Mouse (Mus musculus) heart, adult 2 months (tissue): Measurements from ENCODE around the gene Trim61.

Experiments
- CTCF ChIP-seq: fragments of 200-600 bp; IDR thresholded peaks from 2 replicates; pipeline ENCODE4 v1.8.1; 2022; ENCODE audit warnings: antibody characterized with exemption, mild to moderate bottlenecking, moderate library complexity
- POLR2A ChIP-seq: fragments of 200-500 bp; IDR thresholded peaks from 2 replicates; pipeline ENCODE4 v1.6.1; 2011; ENCODE audit warnings: mild to moderate bottlenecking, low read depth, low read length, control low read depth; ENCODE audit not compliant: insufficient read depth

DNA sequence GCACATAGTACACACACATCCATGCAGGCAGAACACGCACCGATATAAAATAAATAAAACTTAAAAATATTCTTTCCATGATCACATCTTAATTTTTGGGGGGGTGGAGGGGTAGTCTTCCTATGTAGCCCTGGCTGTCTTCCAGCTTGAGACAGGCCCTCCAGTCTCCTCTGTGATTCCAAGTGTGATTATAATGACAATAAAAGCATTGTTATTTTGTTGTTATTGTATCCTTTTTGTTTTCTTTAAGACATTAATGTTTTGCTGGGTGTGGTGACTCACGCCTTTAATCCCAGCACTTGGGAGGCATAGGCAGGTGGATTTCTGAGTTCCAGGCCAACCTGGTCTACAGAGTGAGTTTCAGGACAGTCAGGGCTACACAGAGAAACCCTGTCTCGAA is 29.5 kb upstream of the Trim61 start:
- TF ChIP-seq CTCF (no peak), POLR2A (no peak)
